Mouse (Mus musculus) bone marrow macrophage, adult 2 months (primary cell): ENCODE measurements around the gene Kcnmb2.

ENCODE experiments used
- CTCF ChIP-seq: IDR thresholded peaks from 2 replicates; pipeline ENCODE4 v1.5.1; 2012; ENCODE audit warnings: low read depth, mild to moderate bottlenecking, low read length, moderate library complexity
- POLR2A ChIP-seq: IDR thresholded peaks from 2 replicates; pipeline ENCODE4 v1.6.1; 2012; ENCODE audit warnings: mild to moderate bottlenecking, low read depth, low read length, borderline replicate concordance

- TF ChIP-seq POLR2A (no peak), CTCF (no peak)
These were observed 30.8 kb upstream of the Kcnmb2 start for GRCm38 (mm10) chr3:31871461-31871860.
